Mouse (Mus musculus): ENCODE measurements around the gene Cyp11a1.

DNA sequence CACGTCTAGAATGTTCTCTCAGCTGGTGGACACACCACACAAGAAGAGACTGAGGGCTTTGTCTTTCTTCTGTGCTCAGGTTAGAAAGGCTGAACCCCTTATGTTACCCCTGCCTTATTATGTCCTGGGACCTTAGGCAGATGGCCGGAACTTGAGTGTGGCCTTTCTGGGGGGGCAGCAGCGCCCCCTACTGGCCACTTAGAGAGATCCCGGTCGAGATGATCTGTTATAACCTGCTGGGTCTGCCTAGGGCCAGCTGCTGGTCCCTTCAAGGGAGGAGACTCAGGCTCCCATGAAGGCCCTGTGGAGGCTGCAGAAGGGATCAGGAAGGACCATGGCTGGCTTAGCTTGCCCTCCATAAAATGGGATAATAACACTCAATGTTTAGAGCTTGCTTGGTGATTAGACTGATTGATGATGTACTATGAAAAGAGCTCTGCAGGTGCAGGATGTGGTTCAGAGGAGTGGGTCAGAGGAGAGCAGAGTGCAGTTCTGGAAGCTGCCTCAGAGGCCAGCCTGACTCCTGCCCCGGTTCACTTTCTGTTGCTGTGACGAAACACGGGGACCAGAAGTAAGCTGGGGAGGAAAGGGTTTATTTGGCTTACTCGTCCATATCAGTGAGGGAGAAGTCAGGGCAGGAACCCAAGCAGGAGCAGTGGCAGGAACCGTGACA is 15.6 kb upstream of the Cyp11a1 start:
- peak; percentile 81 for TF ChIP-seq CTCF (IDR thresholded peaks at IDR 0.05; ENCODE audit: control insufficient read depth, insufficient read depth, low read length)
- no peak for TF ChIP-seq POLR2A (IDR thresholded peaks at IDR 0.05; ENCODE audit: borderline replicate concordance, control insufficient read depth, low read depth, low read length)
